Mouse (Mus musculus): ENCODE measurements around the gene Zdhhc13.

DNA sequence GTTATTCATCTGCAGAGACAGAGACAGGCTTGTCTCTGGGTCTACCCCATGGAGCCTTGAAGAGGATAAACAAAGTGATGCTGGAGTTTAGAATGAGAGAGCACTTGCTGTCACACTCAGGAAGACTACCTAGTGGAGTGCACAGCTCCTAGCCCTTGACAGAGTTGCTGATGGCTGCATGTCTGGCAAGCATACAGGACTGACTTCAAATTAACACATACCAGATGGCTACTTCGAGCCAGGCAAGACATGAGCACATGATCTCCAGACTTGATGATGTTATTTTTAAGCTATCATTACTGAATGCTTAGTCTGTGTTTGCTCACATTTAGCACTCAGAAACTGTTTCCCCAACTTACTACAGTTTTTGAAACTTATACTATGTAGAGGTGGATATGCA, 19.1 kb upstream of the Zdhhc13 start:
- TF ChIP-seq POLR2A (IDR thresholded peaks at IDR 0.05; ENCODE audit: borderline replicate concordance, insufficient read depth, low read length) = no peak
- TF ChIP-seq CTCF (IDR thresholded peaks at IDR 0.05; ENCODE audit: borderline replicate concordance, insufficient read depth, low read depth, low read length) = no peak
